Mouse (Mus musculus): ENCODE results near the gene Mex3a. TPM values are rescaled to one million over a fixed set of nuclear protein-coding genes. Genes with fewer than 3 reads are reported as not detected.

Gene Mex3a
- polyA plus RNA-seq, 1 experiment, result 1.0 TPM

DNA sequence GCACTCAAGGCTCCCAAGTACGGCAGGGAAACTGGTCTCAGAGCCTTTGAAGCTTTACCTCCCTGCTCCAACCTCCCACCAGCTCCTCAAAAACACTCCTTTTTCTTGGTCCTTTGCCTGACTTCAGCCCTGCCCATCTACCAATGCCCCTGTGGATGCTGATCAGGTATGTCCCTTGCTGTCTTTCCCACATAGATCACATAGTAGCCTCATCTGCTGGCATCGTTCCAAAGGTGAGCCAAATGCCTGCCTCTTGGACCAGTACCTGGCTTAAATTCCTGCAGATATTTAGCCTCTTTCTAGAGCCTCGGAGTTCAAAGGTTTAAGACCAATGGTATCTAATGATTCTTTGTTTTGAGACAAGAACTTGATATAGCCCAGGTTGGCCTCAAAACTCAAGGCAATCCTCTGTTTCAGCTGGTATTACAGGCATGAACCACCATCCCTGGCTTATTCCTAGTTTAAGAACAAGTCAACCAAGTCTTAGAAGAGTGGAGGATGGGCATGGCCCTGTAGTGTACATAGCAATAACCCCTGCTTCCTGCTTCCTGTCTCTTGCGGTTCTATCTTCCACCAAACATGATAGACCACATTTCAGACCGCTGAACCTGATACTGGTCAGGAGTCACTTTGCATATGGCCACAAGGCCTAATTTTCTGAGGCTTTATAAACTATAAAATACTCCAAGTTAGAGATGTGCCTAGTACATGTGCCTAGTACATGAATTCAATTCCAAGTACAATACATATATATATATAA, 11.6 kb downstream of the Mex3a start:
- Histone ChIP-seq H3K4me1 (ENCODE audit: control insufficient read depth, insufficient read depth, insufficient read length) (peaks cover 17% of the 10 kb centered on the region), H3K27me3 (ENCODE audit: control insufficient read depth, insufficient read depth, low read length) (no peaks in the 10 kb centered on the region), H3K27ac (ENCODE audit: insufficient read depth, low read length) (no peak overlapping the region), H3K4me3 (ENCODE audit: extremely low read depth, insufficient read depth, insufficient read length) (no peak overlapping the region), H3K36me3 (ENCODE audit: control insufficient read depth, insufficient read depth, low read length) (no peaks in the 10 kb centered on the region)
- 54% methylated on average over 5 of the region's 5 CpGs for WGBS
- no peak for DNase-seq (ENCODE audit: low read depth in 1 of 2, low spot score in 2 of 2)
- TF ChIP-seq POLR2A (IDR thresholded peaks at IDR 0.05; ENCODE audit: low read depth, low read length), result no peak
- TF ChIP-seq CTCF (IDR thresholded peaks at IDR 0.05; ENCODE audit: extremely low read depth, insufficient read depth, insufficient read length, insufficient replicate concordance), result no peak

DNA sequence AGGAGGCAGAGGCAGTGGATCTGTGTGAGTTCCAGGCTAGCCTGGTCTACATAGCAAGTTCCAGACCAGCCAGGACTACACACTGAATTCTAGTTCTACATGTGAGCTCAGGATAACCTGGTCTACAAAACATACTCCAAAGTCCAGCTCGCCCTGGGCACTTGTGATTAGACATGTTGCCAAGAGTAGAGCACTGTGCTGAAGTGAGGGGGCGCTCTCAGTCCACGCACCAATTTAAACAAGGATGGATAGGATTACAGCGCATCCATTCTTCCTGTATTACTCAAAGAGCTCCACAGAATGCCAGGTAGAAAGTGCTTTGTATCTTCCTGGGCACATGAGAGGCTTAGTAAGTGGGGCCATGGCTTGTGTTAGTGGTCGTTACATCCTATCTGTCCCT, 12.3 kb downstream of the Mex3a start:
- no peaks in the 10 kb centered on the region for H3K27me3 ChIP-seq (ENCODE audit: control insufficient read depth, insufficient read depth, low read length)
- peaks cover 17% of the 10 kb centered on the region for H3K4me1 ChIP-seq (ENCODE audit: control insufficient read depth, insufficient read depth, insufficient read length)
- H3K36me3 ChIP-seq (ENCODE audit: control insufficient read depth, insufficient read depth, low read length), result peaks cover 2% of the 10 kb centered on the region; the same call in 1 of the 2 replicates
- no peak overlapping the region for H3K4me3 ChIP-seq (ENCODE audit: extremely low read depth, insufficient read depth, insufficient read length)
- TF ChIP-seq POLR2A (IDR thresholded peaks at IDR 0.05; ENCODE audit: low read depth, low read length) (no peak), CTCF (IDR thresholded peaks at IDR 0.05; ENCODE audit: extremely low read depth, insufficient read depth, insufficient read length, insufficient replicate concordance) (no peak)
- 71% methylated on average over 5 of the region's 5 CpGs for WGBS
- no peak overlapping the region for H3K27ac ChIP-seq (ENCODE audit: insufficient read depth, low read length)
- DNase-seq (ENCODE audit: low read depth in 1 of 2, low spot score in 2 of 2), result no peak

GRCm38 (mm10) chr3:88544955-88545591, 12.9 kb downstream of the Mex3a start:
- peaks cover 2% of the 10 kb centered on the region; the same call in 1 of the 2 replicates for H3K36me3 ChIP-seq (ENCODE audit: control insufficient read depth, insufficient read depth, low read length)
- 47% methylated on average over 20 of the region's 20 CpGs for WGBS
- H3K4me3 ChIP-seq (ENCODE audit: extremely low read depth, insufficient read depth, insufficient read length), result no peak overlapping the region
- TF ChIP-seq POLR2A (IDR thresholded peaks at IDR 0.05; ENCODE audit: low read depth, low read length) (no peak), CTCF (IDR thresholded peaks at IDR 0.05; ENCODE audit: extremely low read depth, insufficient read depth, insufficient read length, insufficient replicate concordance) (no peak)
- peak; percentile 32 to 44 for DNase-seq (ENCODE audit: low read depth in 1 of 2, low spot score in 2 of 2)
- peaks cover 17% of the 10 kb centered on the region for H3K4me1 ChIP-seq (ENCODE audit: control insufficient read depth, insufficient read depth, insufficient read length)
- H3K27me3 ChIP-seq (ENCODE audit: control insufficient read depth, insufficient read depth, low read length), result no peaks in the 10 kb centered on the region
- H3K27ac ChIP-seq (ENCODE audit: insufficient read depth, low read length), result 0 out of 2 replicates have a peak overlapping the region, but pooled peaks have one; percentile 15

GRCm38 (mm10) chr3:88546674-88547418, 14.7 kb downstream of the Mex3a start:
- no peak overlapping the region for H3K4me3 ChIP-seq (ENCODE audit: extremely low read depth, insufficient read depth, insufficient read length)
- whole genome bisulfite sequencing, result 83% methylated on average over 6 of the region's 6 CpGs
- TF ChIP-seq POLR2A (IDR thresholded peaks at IDR 0.05; ENCODE audit: low read depth, low read length) (no peak), CTCF (IDR thresholded peaks at IDR 0.05; ENCODE audit: extremely low read depth, insufficient read depth, insufficient read length, insufficient replicate concordance) (no peak)
- DNase-seq (ENCODE audit: low read depth in 1 of 2, low spot score in 2 of 2), result no peak
- peaks cover 21% of the 10 kb centered on the region for H3K4me1 ChIP-seq (ENCODE audit: control insufficient read depth, insufficient read depth, insufficient read length)
- peaks cover 2% of the 10 kb centered on the region; the same call in 1 of the 2 replicates for H3K36me3 ChIP-seq (ENCODE audit: control insufficient read depth, insufficient read depth, low read length)
- no peak overlapping the region for H3K27ac ChIP-seq (ENCODE audit: insufficient read depth, low read length)
- no peaks in the 10 kb centered on the region for H3K27me3 ChIP-seq (ENCODE audit: control insufficient read depth, insufficient read depth, low read length)

DNA sequence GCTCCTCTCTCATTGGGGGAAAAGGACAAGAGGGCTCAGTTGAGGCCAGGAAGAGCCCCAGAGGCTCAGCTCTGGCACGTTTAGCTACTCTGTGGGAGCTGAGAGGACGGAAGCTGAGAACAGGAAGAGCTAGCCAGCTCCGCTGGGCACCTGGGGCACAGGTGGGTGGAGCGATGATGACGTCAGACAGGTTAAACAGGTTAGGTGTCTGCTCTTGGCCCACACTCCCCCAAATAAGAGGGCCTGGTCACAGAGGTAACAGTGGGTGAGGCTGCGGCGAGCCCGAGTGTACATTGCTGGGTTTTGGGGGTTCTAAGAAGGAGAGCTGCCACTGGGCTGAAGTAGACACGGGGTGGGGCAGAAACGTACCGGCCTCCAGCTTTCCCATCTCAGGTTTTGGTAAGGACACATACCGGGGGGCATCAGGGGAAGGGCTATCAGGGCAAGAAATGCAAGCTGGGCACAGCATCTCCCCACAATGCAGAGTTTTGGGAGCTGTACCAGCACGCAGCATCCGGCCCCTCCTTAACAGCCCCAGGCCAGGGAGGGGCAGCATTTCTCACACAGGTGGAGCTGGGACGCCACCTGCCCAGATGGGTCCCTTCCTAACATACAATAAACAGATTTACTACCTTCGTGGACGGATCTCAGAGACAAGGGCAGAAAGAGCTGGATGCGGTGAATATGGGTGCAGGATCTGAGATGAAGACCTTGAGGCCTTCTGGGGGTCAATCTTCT, 16.2 kb downstream of the Mex3a start, which contains the start of gene Rab25:
Rab25 (minus strand) TSS at position 121 of the 738 bp plus-strand sequence.
- WGBS, result 92% methylated on average over 18 of the region's 18 CpGs
- Histone ChIP-seq H3K36me3 (ENCODE audit: control insufficient read depth, insufficient read depth, low read length) (peaks cover 2% of the 10 kb centered on the region; the same call in 1 of the 2 replicates), H3K4me1 (ENCODE audit: control insufficient read depth, insufficient read depth, insufficient read length) (peaks cover 21% of the 10 kb centered on the region), H3K4me3 (ENCODE audit: extremely low read depth, insufficient read depth, insufficient read length) (no peak within 1 kb of the TSS), H3K27me3 (ENCODE audit: control insufficient read depth, insufficient read depth, low read length) (no peaks in the 10 kb centered on the region), H3K27ac (ENCODE audit: insufficient read depth, low read length) (no peak within 1 kb of the TSS)
- no peak for TF ChIP-seq CTCF (IDR thresholded peaks at IDR 0.05; ENCODE audit: extremely low read depth, insufficient read depth, insufficient read length, insufficient replicate concordance)
- TF ChIP-seq POLR2A (IDR thresholded peaks at IDR 0.05; ENCODE audit: low read depth, low read length), result no peak
- DNase-seq (ENCODE audit: low read depth in 1 of 2, low spot score in 2 of 2), result no peak

DNA sequence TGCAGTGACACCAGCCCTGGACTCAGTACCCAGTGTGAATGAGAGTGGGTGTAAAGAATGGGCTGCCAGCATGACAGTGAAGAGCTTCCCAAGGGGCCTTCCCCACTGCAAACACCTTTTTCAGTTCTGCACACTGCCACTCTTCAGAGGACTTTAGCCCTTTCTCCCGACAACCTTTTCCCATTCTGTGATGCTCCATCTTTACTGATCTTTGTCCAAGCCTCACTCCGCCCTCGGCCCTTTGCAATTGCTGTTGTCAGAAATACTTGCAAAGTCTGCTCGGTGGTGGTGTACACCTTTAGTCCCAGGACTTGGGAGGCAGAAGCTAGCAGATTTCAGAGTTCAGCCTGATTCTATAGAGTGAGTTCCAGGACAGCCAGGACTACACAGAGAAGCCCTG, 19.4 kb downstream of the Mex3a start:
- Histone ChIP-seq H3K36me3 (ENCODE audit: control insufficient read depth, insufficient read depth, low read length) (peaks cover 3% of the 10 kb centered on the region; the same call in 1 of the 2 replicates), H3K4me1 (ENCODE audit: control insufficient read depth, insufficient read depth, insufficient read length) (0 out of 2 replicates have a peak, but pooled peaks cover 4% of the 10 kb centered on the region), H3K27ac (ENCODE audit: insufficient read depth, low read length) (no peak overlapping the region), H3K4me3 (ENCODE audit: extremely low read depth, insufficient read depth, insufficient read length) (no peak overlapping the region), H3K27me3 (ENCODE audit: control insufficient read depth, insufficient read depth, low read length) (no peaks in the 10 kb centered on the region)
- TF ChIP-seq POLR2A (IDR thresholded peaks at IDR 0.05; ENCODE audit: low read depth, low read length) (no peak), CTCF (IDR thresholded peaks at IDR 0.05; ENCODE audit: extremely low read depth, insufficient read depth, insufficient read length, insufficient replicate concordance) (no peak)
- WGBS, result 80% methylated on average over 4 of the region's 4 CpGs
- DNase-seq (ENCODE audit: low read depth in 1 of 2, low spot score in 2 of 2), result no peak
